ENCODE assay signal across 8 mouse cellular contexts in the genomic region with DNA sequence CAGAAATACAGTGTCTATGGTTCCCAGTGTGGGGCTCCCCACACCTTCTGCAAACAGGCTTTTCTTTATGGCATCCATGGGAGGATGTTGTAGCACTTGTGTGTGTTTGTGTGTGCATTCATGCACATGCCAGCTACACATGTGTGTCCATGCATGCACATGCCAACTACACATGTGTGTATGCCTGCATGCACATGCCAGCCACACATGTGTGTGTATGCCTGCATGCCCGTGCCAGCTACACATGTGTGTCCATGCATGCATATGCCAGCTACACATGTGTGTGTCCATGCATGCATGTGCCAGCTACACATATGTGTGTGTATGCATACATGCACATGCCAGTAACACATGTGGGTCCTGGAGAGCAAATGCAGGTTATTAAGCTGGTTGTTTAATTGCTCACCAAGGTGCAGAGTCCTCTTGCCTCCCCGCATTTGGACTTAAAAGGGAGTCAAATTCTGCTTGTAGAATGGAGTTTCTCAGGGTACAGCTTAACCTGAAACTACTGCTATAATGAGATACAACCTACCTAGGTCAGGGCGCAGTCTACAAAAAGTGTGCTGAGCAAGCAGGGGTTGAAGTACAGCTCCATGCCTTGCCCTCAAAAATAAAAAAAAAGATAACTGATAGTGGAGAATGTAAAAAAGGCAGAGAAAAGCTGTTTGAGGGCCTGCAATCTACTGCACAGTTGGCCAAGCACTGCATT.
"Had no signal": no experiment of that assay in that cellular context is flagged by ENCODE, and none has a peak within 500 bp of the region (broad histone marks: within the 10 kb centered on the region; RNA-seq: fewer than 3 reads in every experiment).

No protein-coding gene starts in this region.

- H3K27me3 ChIP-seq: liver, embryonic 15.5 days; midbrain, embryonic 15.5 days; neural tube, embryonic 13.5 days had no signal

- H3K4me2 ChIP-seq: liver, embryonic 11.5 days; liver, embryonic 15.5 days; midbrain, embryonic 11.5 days; midbrain, embryonic 15.5 days; neural tube, embryonic 13.5 days had no signal

- ATAC-seq: lung, postnatal 0 days; midbrain, embryonic 15.5 days had no signal

- H3K4me3 ChIP-seq: left cerebral cortex, adult 2 months; limb, embryonic 10.5 days; liver, embryonic 15.5 days; midbrain, embryonic 15.5 days; neural tube, embryonic 13.5 days had no signal

- H3K36me3 ChIP-seq: liver, embryonic 15.5 days; midbrain, embryonic 15.5 days; neural tube, embryonic 13.5 days had no signal

- H3K9ac ChIP-seq: liver, embryonic 15.5 days; midbrain, embryonic 15.5 days; neural tube, embryonic 13.5 days had no signal

- H3K27ac ChIP-seq: left cerebral cortex, adult 2 months; limb, embryonic 10.5 days; liver, embryonic 15.5 days; midbrain, embryonic 15.5 days; neural tube, embryonic 13.5 days had no signal

- H3K9me3 ChIP-seq: limb, embryonic 10.5 days; liver, embryonic 15.5 days; midbrain, embryonic 15.5 days; neural tube, embryonic 13.5 days had no signal
